Mouse (Mus musculus) bone marrow macrophage, adult 2 months (primary cell): ENCODE data around the gene Zfp341. TPM values are rescaled to one million over a fixed set of nuclear protein-coding genes. Genes with fewer than 3 reads are reported as not detected.

Experiments used
- H3K27ac ChIP-seq: 2 replicates; pipeline ENCODE4 v1.5.1; 2012; ENCODE audit warnings: low read depth, low read length; ENCODE audit not compliant: insufficient read depth
- H3K4me1 ChIP-seq: 2 replicates; pipeline ENCODE4 v1.6.1; 2012; ENCODE audit warnings: low read length; ENCODE audit not compliant: control insufficient read depth, insufficient read depth
- H3K4me3 ChIP-seq: 2 replicates; pipeline ENCODE4 v1.5.1; 2012; ENCODE audit warnings: mild to moderate bottlenecking, low read length, moderate library complexity; ENCODE audit not compliant: insufficient read depth
- CTCF ChIP-seq: IDR thresholded peaks from 2 replicates; pipeline ENCODE4 v1.5.1; 2012; ENCODE audit warnings: low read depth, mild to moderate bottlenecking, low read length, moderate library complexity
- POLR2A ChIP-seq: IDR thresholded peaks from 2 replicates; pipeline ENCODE4 v1.6.1; 2012; ENCODE audit warnings: mild to moderate bottlenecking, low read depth, low read length, borderline replicate concordance
- polyA plus RNA-seq: library from polyadenylated mRNA; stranded (reverse); fragments of >200 nt; gene quantifications from 2 replicates; pipeline ENCODE4 v1.2.4, GENCODE M21; 2012; ENCODE audit not compliant: missing spikeins, insufficient read depth, insufficient read length

The Zfp341 gene
- polyA plus RNA-seq, 1 experiment, result 2.4 TPM

DNA sequence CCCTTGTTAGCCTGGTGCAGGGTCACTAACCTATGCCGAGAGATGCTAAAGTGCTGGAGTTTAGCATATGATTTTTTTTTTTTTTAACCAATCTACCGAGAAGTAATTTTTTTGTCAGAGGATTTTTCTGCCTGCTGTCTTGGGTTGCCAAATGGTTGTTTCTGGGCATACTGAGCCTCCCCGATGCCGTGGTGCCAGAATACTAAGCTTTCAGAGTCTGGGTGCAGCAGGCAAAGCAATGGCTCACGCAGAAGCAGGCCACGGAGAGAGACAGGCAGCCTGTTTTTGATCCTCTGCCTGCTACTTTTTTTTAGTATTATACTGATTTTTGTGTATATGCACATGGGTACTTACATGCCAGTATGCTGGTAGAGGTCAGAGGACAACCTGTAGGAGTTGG is 67.8 kb downstream of the Zfp341 start:
- TF ChIP-seq CTCF (no peak), POLR2A (no peak)
- Histone ChIP-seq H3K4me3 (no peak overlapping the region), H3K27ac (no peak overlapping the region), H3K4me1 (peaks cover 22% of the 10 kb centered on the region)

DNA sequence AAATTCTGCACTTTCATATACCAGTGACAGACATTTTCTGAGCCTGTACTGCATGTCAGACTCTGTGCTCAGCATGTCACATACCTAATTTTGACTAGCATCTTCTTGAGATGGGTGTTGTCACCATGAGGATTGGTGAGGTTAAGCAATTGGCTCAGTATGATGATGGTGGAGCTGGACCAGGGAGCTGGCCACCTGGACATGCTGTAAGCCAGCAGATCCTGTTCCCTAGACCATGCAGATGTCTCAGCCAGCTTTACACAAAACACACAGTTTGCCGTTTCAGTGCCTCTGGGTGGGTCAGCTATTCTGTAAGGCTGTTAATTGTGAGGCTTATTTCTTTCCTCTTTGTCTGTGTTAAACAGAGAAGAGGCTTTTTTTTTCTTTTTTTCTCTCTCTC is 69.6 kb downstream of the Zfp341 start:
- TF ChIP-seq POLR2A (no peak), CTCF (no peak)
- H3K4me3 ChIP-seq, result no peak overlapping the region
- H3K4me1 ChIP-seq, result peaks cover 32% of the 10 kb centered on the region
- H3K27ac ChIP-seq, result no peak overlapping the region

DNA sequence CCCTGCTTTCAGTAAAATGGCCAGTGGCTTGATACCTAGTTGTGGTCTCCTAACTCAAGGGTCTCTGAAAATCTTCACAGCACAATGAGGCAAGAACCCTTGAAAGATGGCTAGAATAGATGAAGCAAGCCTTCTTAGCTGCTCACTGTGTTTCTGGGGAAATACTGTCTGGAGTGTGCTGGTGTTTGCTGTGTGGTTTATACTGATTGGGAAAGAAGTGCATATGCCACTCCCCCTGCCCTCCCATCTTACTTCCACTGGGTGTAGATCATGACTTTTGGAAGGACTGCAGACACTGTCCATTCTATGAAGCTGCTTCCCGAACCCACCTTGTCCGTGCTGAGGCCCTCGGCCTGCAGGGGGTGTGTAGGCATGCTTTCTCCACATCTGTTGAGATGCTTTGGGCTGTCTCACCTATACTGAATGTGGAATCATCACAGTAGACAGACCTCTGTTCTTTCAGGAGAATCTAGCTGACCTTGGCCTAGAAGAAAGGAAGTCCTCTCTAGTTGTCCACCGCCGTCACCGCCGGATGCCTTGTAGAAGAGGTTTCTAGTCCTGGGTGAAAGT is 71.9 kb downstream of the Zfp341 start:
- H3K4me3 ChIP-seq, result no peak overlapping the region
- no peak overlapping the region for H3K27ac ChIP-seq
- H3K4me1 ChIP-seq, result peaks cover 39% of the 10 kb centered on the region
- TF ChIP-seq CTCF (no peak), POLR2A (no peak)

DNA sequence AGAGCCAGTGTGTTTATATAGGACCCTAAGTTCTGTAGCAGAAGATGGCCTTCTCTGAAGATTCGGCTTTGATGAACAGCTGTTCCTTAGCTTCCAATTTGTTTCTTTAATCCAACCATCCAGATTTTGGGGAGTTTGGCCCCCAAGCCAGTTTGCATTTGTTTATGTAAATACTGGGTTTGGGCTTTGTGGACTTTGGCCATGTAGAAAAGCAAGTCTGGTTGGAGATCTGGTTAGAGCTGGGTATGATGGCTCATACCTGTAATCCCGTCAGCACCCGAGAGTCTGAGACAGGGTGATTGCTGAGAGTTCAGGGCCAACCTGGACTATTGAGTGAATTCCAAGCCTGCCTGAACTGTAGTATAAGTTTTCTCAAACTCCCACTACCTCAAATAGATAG is 72.7 kb downstream of the Zfp341 start:
- no peak for TF ChIP-seq POLR2A
- no peak for TF ChIP-seq CTCF
- Histone ChIP-seq H3K4me1 (peaks cover 39% of the 10 kb centered on the region), H3K27ac (no peak overlapping the region), H3K4me3 (no peak overlapping the region)

DNA sequence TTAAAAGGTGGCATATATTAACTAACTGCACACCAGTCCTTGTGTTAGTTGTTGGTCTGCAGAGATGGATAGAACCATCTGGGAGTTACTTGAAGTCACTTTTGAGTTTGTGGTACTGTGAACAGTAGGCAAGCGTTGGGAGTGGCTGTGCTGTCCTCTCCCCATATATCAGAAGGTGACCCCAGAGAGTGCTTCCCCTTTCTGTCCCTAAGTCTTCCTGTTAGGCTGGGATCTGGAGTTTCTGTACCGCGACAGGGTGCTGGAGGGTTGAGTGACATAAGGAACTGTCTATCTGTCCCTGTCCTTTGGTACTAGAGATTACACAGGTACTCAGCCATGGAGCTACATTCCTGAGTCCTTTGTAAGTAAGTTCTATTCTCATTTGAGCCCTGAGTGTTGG is 73.7 kb downstream of the Zfp341 start:
- TF ChIP-seq POLR2A (no peak), CTCF (no peak)
- Histone ChIP-seq H3K4me1 (peaks cover 40% of the 10 kb centered on the region), H3K4me3 (no peak overlapping the region), H3K27ac (peak overlapping the region; percentile 24)

DNA sequence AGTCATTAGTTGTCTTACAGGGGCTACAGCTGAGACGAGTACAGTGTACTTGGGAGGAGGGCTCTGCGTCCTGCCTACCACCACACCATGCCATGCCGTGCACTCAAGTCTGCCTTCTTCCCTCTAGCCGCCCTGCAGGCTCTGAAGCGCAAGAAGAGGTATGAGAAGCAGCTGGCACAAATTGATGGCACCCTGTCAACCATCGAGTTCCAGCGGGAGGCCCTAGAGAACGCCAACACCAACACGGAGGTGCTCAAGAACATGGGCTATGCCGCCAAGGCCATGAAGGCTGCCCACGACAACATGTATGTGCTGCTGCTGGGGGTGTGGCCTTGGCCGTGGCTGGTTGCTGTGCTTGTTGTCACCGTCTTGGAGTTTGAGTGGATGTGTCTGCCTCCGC is 76.3 kb downstream of the Zfp341 start:
- H3K27ac ChIP-seq, result no peak overlapping the region
- peaks cover 51% of the 10 kb centered on the region for H3K4me1 ChIP-seq
- TF ChIP-seq POLR2A (no peak), CTCF (no peak)
- H3K4me3 ChIP-seq, result no peak overlapping the region

DNA sequence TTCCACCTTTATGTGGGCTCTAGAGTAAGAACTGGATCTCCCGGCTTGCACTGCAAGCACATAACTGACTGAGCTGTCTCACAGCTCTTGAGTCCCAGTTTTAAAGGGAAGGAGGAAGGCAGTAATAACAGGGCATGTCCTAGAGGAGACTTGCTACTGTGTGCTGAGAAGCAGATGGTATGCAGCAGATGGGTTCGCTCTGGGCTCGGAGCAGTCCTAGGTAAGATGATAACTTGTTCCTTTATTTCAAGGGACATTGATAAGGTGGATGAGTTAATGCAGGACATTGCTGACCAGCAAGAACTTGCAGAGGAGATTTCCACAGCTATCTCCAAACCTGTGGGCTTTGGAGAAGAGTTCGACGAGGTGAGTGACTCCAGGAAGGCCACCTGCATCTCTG is 77.9 kb downstream of the Zfp341 start:
- H3K4me1 ChIP-seq, result peaks cover 38% of the 10 kb centered on the region
- TF ChIP-seq CTCF (no peak), POLR2A (no peak)
- no peak overlapping the region for H3K27ac ChIP-seq

DNA sequence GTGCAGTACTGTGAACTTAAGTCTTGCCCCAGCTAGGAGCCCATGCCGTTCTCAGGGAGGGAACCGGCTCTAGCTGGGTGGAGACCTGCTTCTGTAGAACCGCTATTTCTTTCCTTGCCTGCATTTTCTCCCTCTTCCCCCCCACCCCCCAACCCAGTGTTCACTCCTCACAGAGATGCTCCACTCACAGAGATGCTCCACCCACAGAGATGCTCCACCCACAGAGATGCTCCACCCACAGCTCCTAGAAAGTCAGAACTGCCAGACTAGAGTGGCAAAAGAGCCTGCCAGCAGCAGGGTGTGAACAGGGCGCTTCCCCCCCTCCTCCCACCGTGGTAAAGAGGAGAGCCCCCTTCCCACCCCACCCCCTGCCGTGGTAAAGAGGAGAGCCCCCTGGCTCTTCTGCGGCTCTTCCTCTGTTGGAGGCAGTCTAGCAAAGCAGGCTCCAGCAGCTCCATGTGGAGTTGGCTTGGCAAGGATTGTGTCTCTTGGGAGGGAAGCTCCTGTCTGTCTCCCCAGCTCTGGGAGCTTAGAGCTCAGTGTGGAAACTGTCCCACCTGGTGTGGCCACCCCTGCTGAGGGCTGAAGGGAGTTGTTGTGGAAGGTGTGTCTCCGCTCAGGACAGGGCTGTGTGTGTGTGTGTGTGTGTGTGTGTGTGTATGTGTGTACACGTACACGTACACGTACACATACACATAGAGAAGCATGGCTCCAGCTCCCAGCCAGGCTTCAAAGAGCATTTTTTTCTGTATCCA is 80.3 kb downstream of the Zfp341 start:
- TF ChIP-seq CTCF (no peak), POLR2A (no peak)
- Histone ChIP-seq H3K4me3 (no peak overlapping the region), H3K27ac (no peak overlapping the region), H3K4me1 (peaks cover 20% of the 10 kb centered on the region)

More for the DNA sequence above, 77.9 kb downstream of the Zfp341 start:
- no peak overlapping the region for H3K4me3 ChIP-seq

DNA sequence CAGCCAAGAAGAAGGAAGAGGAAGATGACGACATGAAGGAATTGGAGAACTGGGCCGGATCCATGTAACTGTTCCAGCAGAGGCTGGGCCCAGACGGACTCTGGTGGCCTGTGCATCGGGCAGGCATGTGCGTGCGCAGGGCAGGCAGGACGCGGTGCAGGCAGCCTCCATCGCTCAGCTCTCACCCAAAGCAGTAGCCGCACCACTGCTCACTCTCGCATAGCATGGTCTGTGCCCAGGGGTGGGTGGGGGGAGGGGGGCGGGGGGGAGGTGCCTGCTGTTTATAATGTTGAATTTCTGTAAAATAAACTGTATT is 80.8 kb downstream of the Zfp341 start:
- TF ChIP-seq CTCF, result no peak
- TF ChIP-seq POLR2A, result no peak
- H3K4me3 ChIP-seq, result no peak overlapping the region
- peaks cover 19% of the 10 kb centered on the region for H3K4me1 ChIP-seq
- no peak overlapping the region for H3K27ac ChIP-seq

DNA sequence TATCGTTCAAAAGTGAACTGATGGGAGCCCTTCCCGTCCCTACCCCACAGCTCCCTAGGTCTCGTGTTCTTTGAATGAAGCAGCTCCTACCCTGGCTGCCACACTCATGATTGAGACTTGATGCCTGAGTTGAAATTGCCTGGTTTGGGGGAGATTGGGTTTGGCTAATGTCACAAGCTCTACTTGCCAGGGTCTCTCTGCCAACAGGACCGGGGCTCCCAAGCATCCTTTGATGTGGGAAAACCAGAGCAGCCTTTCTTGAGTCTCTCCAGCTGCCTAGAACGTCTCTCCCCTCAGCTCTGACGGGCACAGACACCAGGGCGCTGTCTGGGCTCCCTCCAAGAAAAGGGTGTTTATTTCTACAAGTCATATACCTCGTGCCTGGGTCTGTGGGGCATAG is 82.6 kb downstream of the Zfp341 start:
- H3K27ac ChIP-seq, result no peak overlapping the region
- peaks cover 19% of the 10 kb centered on the region for H3K4me1 ChIP-seq
- no peak for TF ChIP-seq POLR2A
- TF ChIP-seq CTCF, result no peak
- H3K4me3 ChIP-seq, result no peak overlapping the region

Other genes with a start within 250 kb of the Zfp341 start
- 9.0 and 11.2 TPM in 2 replicates for gene Cdk5rap1, start 240.3 kb upstream of the Zfp341 start, polyA plus RNA-seq
- 20.4 and 22.5 TPM in 2 replicates for gene Snta1, start 205.2 kb upstream of the Zfp341 start, polyA plus RNA-seq
- 16.5 TPM in 2 replicates for gene Cbfa2t2, start 176.8 kb upstream of the Zfp341 start, polyA plus RNA-seq
- gene 1700003F12Rik, start 66.2 kb upstream of the Zfp341 start, polyA plus RNA-seq, result 1.1 TPM in 1 of 2 replicates, not detected in the other
- not detected in 2 replicates for gene Actl10, start 61.5 kb upstream of the Zfp341 start, polyA plus RNA-seq
- 0.95 TPM in 1 of 2 replicates, not detected in the other for gene Necab3, start 54.4 kb upstream of the Zfp341 start, polyA plus RNA-seq
- 25.5 and 29.2 TPM in 2 replicates for gene E2f1, start 43.4 kb upstream of the Zfp341 start, polyA plus RNA-seq
- gene Pxmp4, start 9.6 kb upstream of the Zfp341 start, polyA plus RNA-seq, result 22.6 and 22.8 TPM in 2 replicates
- gene 4930519P11Rik, start 140 bp downstream of the Zfp341 start, polyA plus RNA-seq, result not detected in 2 replicates
- gene Chmp4b, start 38.4 kb downstream of the Zfp341 start, polyA plus RNA-seq, result 217 and 221 TPM in 2 replicates
- gene Gm14214, start 156.7 kb downstream of the Zfp341 start, polyA plus RNA-seq, result not detected in 2 replicates
- 108 and 129 TPM in 2 replicates for gene Raly, start 177.8 kb downstream of the Zfp341 start, polyA plus RNA-seq
- not detected in 2 replicates for gene a, start 178.1 kb downstream of the Zfp341 start, polyA plus RNA-seq